Mouse (Mus musculus) G1E (cell line): Measurements from ENCODE around the gene Ctrl. TPM values are rescaled to one million over a fixed set of nuclear protein-coding genes. Genes with fewer than 3 reads are reported as not detected.

Source experiments
- ATAC-seq: 2 replicates; pipeline ENCODE4 v1.8.0; 2016; ENCODE audit warnings: mild to moderate bottlenecking; ENCODE audit not compliant: insufficient number of reproducible peaks, poor library complexity, low FRiP score, severe bottlenecking; ENCODE audit errors: extremely low read depth
- DNase-seq: peaks from one replicate; pipeline ENCODE4 v3.0.0; 2012; ENCODE audit warnings: low spot score
- H3K27me3 ChIP-seq: 2 replicates; pipeline ENCODE4 v1.6.1; 2012; ENCODE audit warnings: mild to moderate bottlenecking, low read length, inconsistent platforms; ENCODE audit not compliant: insufficient read depth
- H3K36me3 ChIP-seq: replicated peaks from 2 replicates; pipeline ENCODE3; 2012; ENCODE audit warnings: mild to moderate bottlenecking, inconsistent platforms
- H3K4me1 ChIP-seq: 2 replicates; pipeline ENCODE4 v1.6.1; 2012; ENCODE audit warnings: low read depth, low read length, inconsistent platforms, mixed read lengths; ENCODE audit not compliant: insufficient read depth
- H3K4me3 ChIP-seq: 2 replicates; pipeline ENCODE4 v1.5.1; 2012; ENCODE audit warnings: low read depth, mild to moderate bottlenecking, inconsistent platforms, low read length, moderate library complexity, mixed read lengths
- H3K9me3 ChIP-seq: replicated peaks from 2 replicates; pipeline ENCODE4 v1.6.1; 2012; ENCODE audit warnings: inconsistent platforms
- CTCF ChIP-seq: IDR thresholded peaks from 2 replicates; pipeline ENCODE4 v1.5.1; 2012; ENCODE audit warnings: low read depth, low read length, inconsistent platforms, mixed read lengths
- GATA1 ChIP-seq: IDR thresholded peaks from 2 replicates; pipeline ENCODE4 v1.6.1; 2012; ENCODE audit warnings: borderline replicate concordance, low read length, inconsistent platforms, mixed read lengths
- GATA2 ChIP-seq: IDR thresholded peaks from 2 replicates; pipeline ENCODE4 v1.6.1; 2012; ENCODE audit warnings: low read depth, low read length, inconsistent platforms, borderline replicate concordance
- POLR2AphosphoS5 ChIP-seq: IDR thresholded peaks from 2 replicates; pipeline ENCODE4 v1.6.1; 2012; ENCODE audit warnings: low read depth, low read length, inconsistent platforms; ENCODE audit not compliant: insufficient replicate concordance
- TAL1 ChIP-seq: conservative IDR thresholded peaks from 2 replicates; pipeline ENCODE4 v1.6.1; 2012; ENCODE audit warnings: low read depth, low read length, inconsistent platforms, mixed read lengths
- polyA plus RNA-seq: library from polyadenylated mRNA; stranded (reverse); fragments of >175 nt; gene quantifications from 2 replicates; pipeline ENCODE4 v1.2.3, GENCODE M21; 2012
- total RNA-seq, 2 experiments: library from RNA; stranded (forward) in 1 of 2; stranded (reverse) in 1 of 2; fragments of 200-1000 nt in 1 of 2; fragments of >200 nt in 1 of 2; fragmentation: Nextera tagmentation in 1 of 2; gene quantifications; 2 replicates each; pipeline ENCODE4 v1.2.3; 2014 to 2017

Ctrl gene
- total and polyA plus RNA-seq, 3 experiments, result 0.14 to 0.38 TPM; not detected in 1

GRCm38 (mm10) chr8:105942542-105942941 lies 8.9 kb upstream of the Ctrl start:
- Histone ChIP-seq H3K36me3 (peaks cover 74% of the 10 kb centered on the region), H3K9me3 (no peaks in the 10 kb centered on the region), H3K27me3 (no peaks in the 10 kb centered on the region), H3K4me1 (peaks cover 29% of the 10 kb centered on the region), H3K4me3 (no peak overlapping the region)
- TF ChIP-seq GATA2 (no peak), GATA1 (no peak), CTCF (no peak)
- no peak for ATAC-seq
- no peak for DNase-seq

- DNase-seq, result no peak
- Histone ChIP-seq H3K4me3 (no peak overlapping the region), H3K4me1 (peaks cover 34% of the 10 kb centered on the region), H3K27me3 (no peaks in the 10 kb centered on the region), H3K36me3 (peaks cover 69% of the 10 kb centered on the region), H3K9me3 (no peaks in the 10 kb centered on the region)
- TF ChIP-seq GATA1, result no peak
- TF ChIP-seq CTCF, result no peak
- TF ChIP-seq GATA2, result no peak
- TF ChIP-seq TAL1, result no peak
- TF ChIP-seq POLR2AphosphoS5, result no peak
- ATAC-seq, result no peak
Observed at GRCm38 (mm10) chr8:105942026-105942425, 8.4 kb upstream of the Ctrl start.

- H3K4me3 ChIP-seq, result peak within 1 kb of the TSS; percentile 94
- DNase-seq (no peak), ATAC-seq (no peak)
- H3K36me3 ChIP-seq, result peaks cover 60% of the 10 kb centered on the region
- no peaks in the 10 kb centered on the region for H3K9me3 ChIP-seq
- H3K4me1 ChIP-seq, result peaks cover 66% of the 10 kb centered on the region
- H3K27me3 ChIP-seq, result no peaks in the 10 kb centered on the region
- TF ChIP-seq POLR2AphosphoS5, result no peak
- no peak for TF ChIP-seq TAL1
- TF ChIP-seq CTCF, result no peak
- no peak for TF ChIP-seq GATA2
- no peak for TF ChIP-seq GATA1
Observed at GRCm38 (mm10) chr8:105938306-105938669, 4.6 kb upstream of the Ctrl start, which contains the start of gene Psmb10. Gene Psmb10 (minus strand): TSS chr8:105938444.

GRCm38 (mm10) chr8:105937496-105938305 lies 4.0 kb upstream of the Ctrl start:
- ATAC-seq (no peak), DNase-seq (peak; percentile 65)
- Histone ChIP-seq H3K4me1 (peaks cover 66% of the 10 kb centered on the region), H3K9me3 (no peaks in the 10 kb centered on the region), H3K36me3 (peaks cover 60% of the 10 kb centered on the region), H3K4me3 (peak overlapping the region; percentile 94), H3K27me3 (no peaks in the 10 kb centered on the region)
- TF ChIP-seq GATA1, result no peak
- no peak for TF ChIP-seq TAL1
- TF ChIP-seq GATA2, result no peak
- TF ChIP-seq CTCF, result no peak
- TF ChIP-seq POLR2AphosphoS5, result no peak; the same call in 1 of the 2 replicates

- peak; percentile 85 for DNase-seq
- Histone ChIP-seq H3K27me3 (no peaks in the 10 kb centered on the region), H3K9me3 (no peaks in the 10 kb centered on the region), H3K4me3 (peak overlapping the region; percentile 94), H3K36me3 (peaks cover 60% of the 10 kb centered on the region), H3K4me1 (peaks cover 68% of the 10 kb centered on the region)
- ATAC-seq, result peak; percentile 89
- TF ChIP-seq TAL1, result no peak
- no peak for TF ChIP-seq CTCF
- no peak for TF ChIP-seq POLR2AphosphoS5
- no peak for TF ChIP-seq GATA1
- TF ChIP-seq GATA2, result no peak
Observed at GRCm38 (mm10) chr8:105936866-105937475, 3.3 kb upstream of the Ctrl start.

GRCm38 (mm10) chr8:105935863-105936603 lies 2.4 kb upstream of the Ctrl start:
- no peak for ATAC-seq
- Histone ChIP-seq H3K4me3 (peak overlapping the region; percentile 94), H3K4me1 (peaks cover 64% of the 10 kb centered on the region), H3K27me3 (no peaks in the 10 kb centered on the region), H3K36me3 (peaks cover 60% of the 10 kb centered on the region), H3K9me3 (no peaks in the 10 kb centered on the region)
- TF ChIP-seq GATA1 (no peak), POLR2AphosphoS5 (no peak), CTCF (no peak)
- no peak for DNase-seq
